Mouse (Mus musculus): ENCODE results near the gene Zc3h13.

Gene Zc3h13

GRCm38 (mm10) chr14:75284193-75284915, at the start of gene Zc3h13:
TSS of gene Zc3h13 (plus strand) at chr14:75284373.
- under 1% methylated on average over 61 of the region's 61 CpGs for whole genome bisulfite sequencing

DNA sequence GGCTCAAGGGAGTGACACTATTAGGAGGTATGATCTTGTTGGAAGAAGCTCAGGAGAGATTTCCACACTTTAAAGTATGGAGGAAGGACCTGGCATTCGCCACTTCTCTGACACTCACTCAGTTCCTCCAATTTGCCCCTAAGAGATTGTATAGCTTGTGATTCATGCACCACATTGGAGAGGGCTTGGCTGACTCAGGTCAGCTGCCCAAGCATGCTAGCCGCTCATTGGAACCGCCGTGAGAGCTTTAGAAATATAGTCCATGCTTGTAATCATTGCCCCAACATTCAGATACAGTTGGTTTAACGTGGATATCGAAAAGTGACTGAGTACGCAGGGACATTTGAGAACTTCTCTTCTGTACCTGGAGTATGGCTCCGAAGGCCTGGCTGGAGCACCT, 48.6 kb upstream of the Zc3h13 start:
- WGBS = 33% methylated on average over 8 of the region's 8 CpGs

GRCm38 (mm10) chr14:75235955-75236635, 48.1 kb upstream of the Zc3h13 start:
- 32% methylated on average over 9 of the region's 9 CpGs for WGBS

- WGBS = 67% methylated on average over 4 of the region's 4 CpGs
Measured at GRCm38 (mm10) chr14:75236636-75237003, 47.6 kb upstream of the Zc3h13 start.

GRCm38 (mm10) chr14:75237096-75237495, 47.1 kb upstream of the Zc3h13 start:
- WGBS = 77% methylated on average over 8 of the region's 8 CpGs

DNA sequence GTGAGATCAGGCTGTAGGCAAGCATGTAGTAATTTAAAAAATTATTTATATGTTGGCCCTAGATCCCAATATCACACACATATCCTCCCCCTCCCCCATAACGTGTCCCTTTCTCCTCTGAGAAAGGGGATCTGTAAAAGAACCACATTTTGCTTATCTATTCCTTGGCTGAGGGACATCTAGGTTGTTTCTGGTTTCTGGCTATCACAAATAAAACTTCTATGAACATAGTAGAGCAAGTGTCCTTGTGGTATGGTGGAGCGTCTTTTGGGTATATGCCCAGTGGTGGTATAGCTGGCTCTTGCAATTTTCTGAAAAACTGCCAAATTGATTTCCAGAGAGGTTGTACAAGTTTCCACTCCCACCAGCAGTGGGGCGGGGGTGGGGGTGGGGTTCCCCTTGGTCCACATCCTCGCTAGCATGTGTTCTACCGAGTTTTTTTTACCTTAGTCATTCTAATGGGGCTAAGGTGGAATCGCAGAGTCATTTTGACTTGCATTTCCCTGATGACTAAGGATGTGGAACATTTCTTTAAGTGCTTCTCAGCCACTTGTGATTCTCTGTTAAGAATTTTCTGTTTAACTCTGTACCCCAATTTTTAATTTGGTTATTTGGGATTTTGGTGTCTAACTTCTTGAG, 46.0 kb upstream of the Zc3h13 start:
- 81% methylated on average over 6 of the region's 6 CpGs for WGBS

DNA sequence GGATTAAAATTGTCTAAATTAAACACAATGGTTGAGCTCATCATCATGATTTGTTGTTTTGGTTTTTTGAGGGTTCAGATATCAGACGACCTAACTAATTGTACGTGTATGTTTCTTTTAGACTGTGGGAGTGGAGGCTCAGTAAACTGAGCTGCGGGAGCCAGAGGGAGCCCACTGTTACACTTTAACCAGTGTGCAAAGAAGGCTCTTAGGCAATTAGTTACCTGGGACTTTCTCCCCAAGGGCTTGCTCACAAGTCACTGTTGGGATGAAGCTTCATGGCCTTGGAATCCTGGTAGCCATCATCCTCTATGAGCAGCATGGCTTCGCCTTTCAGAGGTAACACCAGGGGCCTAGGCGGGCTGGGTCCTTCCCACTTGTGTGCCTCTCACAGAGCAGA, 42.1 kb upstream of the Zc3h13 start, which contains the start of gene Cpb2:
Gene Cpb2, plus strand, starts transcription at position 201 of the 400 bp plus-strand sequence.
- WGBS = 95% methylated on average over 5 of the region's 5 CpGs

GRCm38 (mm10) chr14:75246024-75247000, 37.9 kb upstream of the Zc3h13 start:
- 61% methylated on average over 11 of the region's 11 CpGs for WGBS

- 92% methylated on average over 3 of the region's 3 CpGs for WGBS
Measured at GRCm38 (mm10) chr14:75250432-75250831, 33.7 kb upstream of the Zc3h13 start.

DNA sequence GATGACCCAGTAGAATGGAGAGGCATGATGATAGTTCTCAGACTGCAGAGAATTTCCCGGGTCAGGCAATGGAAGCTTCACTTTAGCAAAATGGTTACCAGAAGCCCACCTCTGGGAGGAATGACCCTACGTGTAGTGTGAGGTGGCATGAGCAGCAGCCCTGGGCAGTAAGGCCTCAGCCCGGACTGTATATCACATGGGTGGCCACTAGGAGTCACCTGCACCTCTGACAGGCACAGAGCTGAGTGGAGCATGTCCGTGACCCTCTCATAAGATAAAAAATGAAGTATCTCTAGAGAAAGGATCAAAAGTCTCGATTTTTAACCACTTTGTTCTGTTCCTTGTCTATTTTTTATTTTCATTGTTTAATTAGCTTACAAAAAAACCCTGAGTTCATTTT, 27.7 kb upstream of the Zc3h13 start:
- WGBS = 78% methylated on average over 5 of the region's 5 CpGs

DNA sequence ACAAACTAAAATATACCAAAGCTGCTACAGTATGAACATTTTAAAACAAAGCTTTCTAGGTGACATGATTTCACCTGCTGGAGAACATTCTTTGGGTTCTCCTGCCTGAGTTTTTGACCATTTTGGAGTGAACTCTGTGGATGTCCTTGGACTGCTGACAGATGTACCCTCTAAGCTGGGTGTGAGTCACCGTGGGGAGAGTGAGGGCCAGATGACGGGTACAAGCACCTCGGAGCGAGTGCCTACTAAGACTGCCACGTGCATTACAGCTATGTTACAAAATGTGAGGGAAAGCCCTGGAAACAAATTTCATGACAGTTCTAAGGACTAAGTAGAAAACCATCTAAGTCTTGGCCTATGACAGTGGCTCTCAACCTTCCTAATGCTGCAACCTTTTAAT, 14.6 kb upstream of the Zc3h13 start:
- 95% methylated on average over 5 of the region's 5 CpGs for WGBS

DNA sequence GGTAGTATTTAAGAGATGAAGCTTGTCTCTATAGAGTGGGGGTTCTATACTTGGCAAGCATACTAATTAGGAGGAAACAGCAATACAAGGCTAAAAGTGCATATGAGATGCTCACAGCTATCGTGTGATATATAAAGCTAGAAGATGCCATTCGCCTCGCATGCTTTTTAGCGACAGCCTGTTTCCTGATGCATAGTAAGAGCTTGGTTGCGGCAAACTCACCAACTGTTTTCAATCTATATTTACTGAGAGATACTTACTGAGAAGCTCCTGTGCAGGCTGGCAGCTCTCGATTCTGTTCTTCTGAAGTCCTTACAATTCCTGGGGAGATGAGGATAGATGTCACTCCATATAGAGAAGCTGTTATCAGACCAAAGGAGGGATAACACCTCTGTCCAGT, 4.5 kb upstream of the Zc3h13 start:
- WGBS = 56% methylated on average over 6 of the region's 6 CpGs

- 51% methylated on average over 5 of the region's 5 CpGs for WGBS
Measured at GRCm38 (mm10) chr14:75280406-75280805, 3.8 kb upstream of the Zc3h13 start.

DNA sequence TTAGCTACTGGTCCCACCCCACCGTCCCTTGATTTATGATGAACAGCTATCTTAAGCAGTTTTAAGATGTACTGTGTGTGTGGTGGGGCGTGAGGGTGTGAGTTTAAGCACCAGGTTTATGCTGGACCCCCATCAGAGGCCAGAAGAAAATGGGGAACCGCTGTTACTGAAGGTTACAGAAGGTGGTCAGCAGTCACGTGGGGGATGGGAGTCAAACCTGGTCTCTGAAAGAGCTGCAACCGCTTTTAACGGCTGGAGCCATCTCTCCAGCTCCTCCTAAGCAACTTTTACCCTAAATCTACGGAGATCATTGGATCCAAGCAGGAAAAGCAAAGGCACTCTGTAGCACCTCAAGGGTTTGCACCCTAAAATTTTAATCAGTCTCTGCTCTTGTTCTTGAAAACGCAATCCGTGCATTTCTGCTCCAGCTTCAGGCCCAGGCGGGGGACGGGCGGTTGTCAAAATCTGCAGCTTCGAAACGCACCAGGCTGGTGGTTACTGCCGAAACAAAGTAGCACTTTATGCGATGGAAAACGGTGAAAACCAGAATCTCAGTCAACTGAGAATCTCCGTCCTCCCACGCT, 472 bp upstream of the Zc3h13 start:
- WGBS = 5% methylated on average over 19 of the region's 19 CpGs

GRCm38 (mm10) chr14:75301081-75301480, 16.9 kb downstream of the Zc3h13 start:
- 89% methylated on average over 1 of the region's 1 CpGs for WGBS

DNA sequence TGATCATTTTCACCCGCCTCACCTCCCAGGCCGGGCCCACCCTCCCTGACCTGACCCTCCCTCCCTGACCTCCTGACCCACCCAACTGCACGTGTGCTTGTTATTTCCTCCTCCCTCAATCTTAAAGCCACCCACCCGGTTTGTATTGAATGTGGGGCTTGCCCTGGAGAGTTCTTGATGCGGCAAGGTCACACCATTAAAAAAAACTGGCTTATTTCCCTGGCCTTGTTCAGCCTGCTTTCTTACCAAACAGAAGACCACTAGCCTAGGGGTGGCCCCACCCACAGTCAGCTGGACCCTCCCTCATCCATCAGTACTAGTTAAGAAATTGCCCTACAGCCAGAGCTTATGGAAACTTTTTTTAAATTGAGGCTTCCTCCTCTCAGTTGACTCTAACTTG, 19.6 kb downstream of the Zc3h13 start:
- 60% methylated on average over 5 of the region's 5 CpGs for WGBS

DNA sequence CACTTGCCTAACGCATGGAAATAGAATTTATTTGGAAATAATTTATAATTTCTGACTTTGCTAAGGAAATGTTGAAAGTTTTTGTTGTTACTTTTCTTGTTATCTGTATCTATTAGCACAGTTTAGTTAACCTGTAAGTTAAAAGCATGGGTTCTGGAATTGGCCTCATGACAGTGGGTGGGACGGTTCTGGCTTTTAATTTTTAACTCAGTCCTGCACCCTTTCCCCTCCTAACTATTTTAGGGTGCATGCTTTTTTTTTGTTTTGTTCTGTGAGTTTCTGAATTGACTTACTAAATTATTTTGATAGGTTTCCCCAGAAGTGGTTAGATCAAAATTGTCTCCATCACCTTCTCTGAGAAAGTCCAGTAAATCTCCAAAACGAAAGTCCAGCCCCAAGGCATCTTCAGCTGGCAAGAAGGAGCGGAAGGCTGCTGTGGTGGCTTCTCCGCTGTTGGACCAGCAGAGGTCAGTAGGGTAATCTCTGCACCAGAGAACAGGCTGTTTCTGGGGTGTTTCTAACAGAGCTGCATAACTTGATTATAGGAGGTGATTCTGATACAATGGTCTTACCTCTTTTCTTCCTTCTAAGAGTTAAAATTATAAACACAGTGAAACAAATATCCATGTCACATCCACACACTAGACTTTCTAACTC, 25.3 kb downstream of the Zc3h13 start:
- 70% methylated on average over 5 of the region's 5 CpGs for WGBS

GRCm38 (mm10) chr14:75314484-75314883, 30.3 kb downstream of the Zc3h13 start:
- WGBS = 46% methylated on average over 2 of the region's 2 CpGs

DNA sequence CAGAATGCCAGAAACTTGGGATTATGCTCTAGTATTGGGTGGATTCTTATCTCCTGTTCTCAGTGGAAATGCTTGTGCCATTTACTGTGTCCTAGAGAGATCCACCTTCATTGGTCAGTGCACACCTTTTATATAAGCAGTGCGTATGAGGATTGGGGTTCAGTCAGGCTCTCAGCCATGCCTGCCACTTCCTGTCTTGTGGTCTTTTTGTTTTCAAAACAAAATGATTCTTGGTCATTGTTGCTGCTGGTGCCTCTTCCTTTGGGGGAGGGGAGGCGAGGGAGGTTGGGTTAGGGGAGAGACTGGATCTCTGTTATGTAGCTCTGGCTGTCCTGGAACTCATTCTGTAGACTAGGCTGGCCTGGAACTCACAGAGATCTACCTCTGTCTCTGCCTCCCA, 34.6 kb downstream of the Zc3h13 start:
- WGBS = 88% methylated on average over 2 of the region's 2 CpGs

DNA sequence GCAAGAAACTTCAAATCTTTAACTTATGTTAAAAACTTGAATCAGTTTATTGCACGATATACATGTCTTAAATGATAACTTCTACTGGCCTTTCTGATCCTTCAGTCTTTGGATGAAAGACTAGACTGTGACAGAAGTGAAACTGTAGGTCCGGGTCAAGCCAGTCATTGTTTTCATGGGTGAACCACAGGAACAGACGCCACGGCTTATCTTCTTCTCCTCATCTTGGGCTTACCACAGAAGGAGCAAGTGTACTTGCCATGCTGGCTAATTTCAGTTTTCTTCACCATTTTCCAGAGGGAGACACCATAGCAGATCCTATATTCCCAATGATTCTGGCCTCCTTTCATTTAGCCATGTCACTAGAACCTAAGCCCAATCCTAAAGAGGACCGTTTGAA, 36.1 kb downstream of the Zc3h13 start:
- 88% methylated on average over 5 of the region's 5 CpGs for WGBS

DNA sequence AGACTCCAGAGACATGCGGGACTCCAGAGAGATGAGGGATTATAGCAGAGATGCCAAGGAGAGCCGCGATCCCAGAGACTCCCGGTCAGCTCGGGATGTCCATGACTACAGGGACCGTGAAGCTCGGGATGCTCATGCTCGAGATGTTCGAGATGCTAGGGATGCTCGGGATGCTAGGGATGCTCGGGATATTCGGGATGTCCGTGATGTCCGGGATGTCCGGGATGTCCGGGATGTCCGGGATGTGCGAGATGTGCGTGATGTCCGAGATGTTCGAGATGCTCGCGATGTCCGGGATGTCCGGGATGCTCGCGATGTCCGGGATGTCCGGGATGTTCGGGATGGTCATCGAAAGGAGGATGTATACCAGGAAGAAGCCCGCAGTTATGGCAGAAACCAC, 39.2 kb downstream of the Zc3h13 start:
- 98% methylated on average over 32 of the region's 32 CpGs for WGBS

All from cerebral cortex, adult 2 months (tissue).